27 mouse cellular contexts compared by ENCODE assay signal in genomic region chr11:36286246-36286645, GRCm38 (mm10).
"Had no signal": no experiment of that assay in that cellular context is flagged by ENCODE, and none has a peak within 500 bp of the region (broad histone marks: within the 10 kb centered on the region; RNA-seq: fewer than 3 reads in every experiment).

No protein-coding gene starts in this region.

- H3K4me3 ChIP-seq: embryonic facial prominence, embryonic 12.5 days; embryonic facial prominence, embryonic 13.5 days; erythroblast, embryonic 14.5 days; forebrain, embryonic 10.5 days; forebrain, embryonic 12.5 days; forebrain, embryonic 13.5 days; forebrain, embryonic 15.5 days; gastrocnemius, adult 2 months; heart, adult 2 months had no signal

- DNase-seq: cerebellum, adult 18-20 months; cerebellum, adult 2 months; cerebellum, adult 8-10 months; cerebellum, adult 9-10 months; cerebellum, adult 9-11 months; cerebellum, postnatal 10 days; cerebellum, postnatal 14 days; cerebellum, postnatal 25 days; cerebellum, postnatal 36 days; embryo, embryonic 11 days; forebrain, postnatal 0 days; gastrocnemius, adult 2 months; gastrocnemius, postnatal 10 days; gastrocnemius, postnatal 14 days; gastrocnemius, postnatal 25 days; gastrocnemius, postnatal 36 days; heart, adult 18-20 months; heart, adult 2 months had no signal

- H3K9ac ChIP-seq: embryonic facial prominence, embryonic 12.5 days; embryonic facial prominence, embryonic 13.5 days; forebrain, embryonic 12.5 days; forebrain, embryonic 13.5 days; forebrain, embryonic 15.5 days; forebrain, postnatal 0 days had no signal

- H3K36me3 ChIP-seq: embryonic facial prominence, embryonic 12.5 days; embryonic facial prominence, embryonic 13.5 days; forebrain, embryonic 10.5 days; forebrain, embryonic 12.5 days; forebrain, embryonic 15.5 days had no signal

- H3K27ac ChIP-seq: embryonic facial prominence, embryonic 12.5 days; embryonic facial prominence, embryonic 13.5 days; forebrain, embryonic 10.5 days; forebrain, embryonic 12.5 days; forebrain, embryonic 13.5 days; forebrain, embryonic 15.5 days; gastrocnemius, adult 2 months; heart, adult 2 months had no signal

- H3K27me3 ChIP-seq: embryonic facial prominence, embryonic 12.5 days; embryonic facial prominence, embryonic 13.5 days; forebrain, embryonic 12.5 days; forebrain, embryonic 13.5 days; forebrain, embryonic 15.5 days had no signal

- ATAC-seq: forebrain, embryonic 13.5 days; forebrain, embryonic 14.5 days; forebrain, embryonic 15.5 days; forebrain, embryonic 16.5 days; forebrain, postnatal 0 days had no signal

- H3K9me3 ChIP-seq: embryonic facial prominence, embryonic 12.5 days; embryonic facial prominence, embryonic 13.5 days; forebrain, embryonic 10.5 days; forebrain, embryonic 12.5 days; forebrain, embryonic 13.5 days; forebrain, embryonic 15.5 days had no signal

- H3K4me1 ChIP-seq: embryonic facial prominence, embryonic 12.5 days; embryonic facial prominence, embryonic 13.5 days; forebrain, embryonic 10.5 days; forebrain, embryonic 12.5 days; forebrain, embryonic 13.5 days; forebrain, embryonic 15.5 days had no signal

- H3K4me2 ChIP-seq: embryonic facial prominence, embryonic 12.5 days; embryonic facial prominence, embryonic 13.5 days; forebrain, embryonic 12.5 days; forebrain, embryonic 13.5 days; forebrain, embryonic 15.5 days had no signal
